Mouse (Mus musculus) large intestine, adult 2 months (tissue): ENCODE results near the gene Bcl3. TPM values are rescaled to one million over a fixed set of nuclear protein-coding genes. Genes with fewer than 3 reads are reported as not detected.

Experiments
- DNase-seq: peaks from one replicate; pipeline ENCODE4 v3.0.0-alpha.2; 2012; ENCODE audit warnings: low read depth, low spot score
- whole genome bisulfite sequencing: fragments of 180-500 bp; shearing (Covaris S2); methylation state at CpG from one replicate; pipeline ENCODE4 v1.1.7; 2018; 5-methylcytosine and 5-hydroxymethylcytosine counted together
- polyA plus RNA-seq: library from polyadenylated mRNA; depleted of rRNA; stranded (reverse); fragments of >200 nt; gene quantifications from 2 replicates; pipeline ENCODE4 v1.2.3, GENCODE M21; 2012

Bcl3 gene
- polyA plus RNA-seq, 1 experiment, result 95.0 TPM

GRCm38 (mm10) chr7:19840371-19840770, 17.8 kb upstream of the Bcl3 start:
- 32% methylated on average over 4 of the region's 4 CpGs for WGBS
- no peak for DNase-seq

- WGBS, result 20% methylated on average over 3 of the region's 3 CpGs
- DNase-seq, result no peak
Observed at GRCm38 (mm10) chr7:19836843-19837242, 14.3 kb upstream of the Bcl3 start.

GRCm38 (mm10) chr7:19834055-19834454, 11.5 kb upstream of the Bcl3 start:
- no peak for DNase-seq
- WGBS, result 74% methylated on average over 3 of the region's 3 CpGs

GRCm38 (mm10) chr7:19831837-19832236, 9.3 kb upstream of the Bcl3 start:
- WGBS, result 16% methylated on average over 9 of the region's 9 CpGs
- DNase-seq, result no peak

GRCm38 (mm10) chr7:19830682-19831156, 8.1 kb upstream of the Bcl3 start:
- WGBS, result 5% methylated on average over 13 of the region's 13 CpGs
- DNase-seq, result no peak

- 88% methylated on average over 3 of the region's 3 CpGs for WGBS
- no peak for DNase-seq
Observed at GRCm38 (mm10) chr7:19829694-19830093, 7.1 kb upstream of the Bcl3 start.

- DNase-seq, result no peak
- WGBS, result 17% methylated on average over 6 of the region's 6 CpGs
Observed at GRCm38 (mm10) chr7:19826756-19827155, 4.2 kb upstream of the Bcl3 start.

- DNase-seq, result no peak
- WGBS, result 7% methylated on average over 26 of the region's 26 CpGs
Observed at GRCm38 (mm10) chr7:19824182-19824973, 1.8 kb upstream of the Bcl3 start.

GRCm38 (mm10) chr7:19823256-19824181, 949 bp upstream of the Bcl3 start:
- no peak for DNase-seq
- 17% methylated on average over 16 of the region's 16 CpGs for WGBS

GRCm38 (mm10) chr7:19822193-19822592, 377 bp downstream of the Bcl3 start:
- DNase-seq, result no peak
- WGBS, result 2% methylated on average over 20 of the region's 20 CpGs

- DNase-seq, result no peak
- WGBS, result 31% methylated on average over 7 of the region's 7 CpGs
Observed at GRCm38 (mm10) chr7:19821633-19822032, 937 bp downstream of the Bcl3 start.

GRCm38 (mm10) chr7:19820347-19821048, 2.1 kb downstream of the Bcl3 start:
- DNase-seq, result no peak
- WGBS, result 79% methylated on average over 3 of the region's 3 CpGs

- 45% methylated on average over 7 of the region's 7 CpGs for WGBS
- no peak for DNase-seq
Observed at GRCm38 (mm10) chr7:19818875-19819274, 3.7 kb downstream of the Bcl3 start.

- WGBS, result 37% methylated on average over 5 of the region's 5 CpGs
- DNase-seq, result no peak
Observed at GRCm38 (mm10) chr7:19818440-19818839, 4.1 kb downstream of the Bcl3 start.

- WGBS, result 3% methylated on average over 15 of the region's 15 CpGs
- no peak for DNase-seq
Observed at GRCm38 (mm10) chr7:19817382-19818105, 5.0 kb downstream of the Bcl3 start.

- WGBS, result under 1% methylated on average over 27 of the region's 28 CpGs
- DNase-seq, result no peak
Observed at GRCm38 (mm10) chr7:19816224-19816771, 6.3 kb downstream of the Bcl3 start.

GRCm38 (mm10) chr7:19815296-19816223, 7.0 kb downstream of the Bcl3 start:
- WGBS, result 35% methylated on average over 17 of the region's 17 CpGs
- no peak for DNase-seq

GRCm38 (mm10) chr7:19813579-19814122, 8.9 kb downstream of the Bcl3 start:
- 78% methylated on average over 6 of the region's 6 CpGs for WGBS
- no peak for DNase-seq
